Mouse (Mus musculus): ENCODE measurements at regions not wholly inside any gene's neighbourhood (a gene's known extent, or its start where the extent isn't known, plus 50 kb on each side); places are given as distances from the start of the nearest gene placed in this dataset.

- no peak for DNase-seq
These were observed 67.7 kb upstream of the Mkln1 start for GRCm38 (mm10) chr6:31330868-31331267.

- DNase-seq = no peak
These were observed 66.3 kb upstream of the Mkln1 start for GRCm38 (mm10) chr6:31332254-31332653.

GRCm38 (mm10) chr6:31332714-31333113 lies 65.8 kb upstream of the Mkln1 start:
- DNase-seq = no peak

GRCm38 (mm10) chr6:31333228-31333922 lies 65.2 kb upstream of the Mkln1 start:
- DNase-seq = no peak

- DNase-seq = no peak
These were observed 64.4 kb upstream of the Mkln1 start for GRCm38 (mm10) chr6:31334086-31334485.

- no peak for DNase-seq
These were observed 59.2 kb upstream of the Mkln1 start for GRCm38 (mm10) chr6:31339122-31339947.

- DNase-seq = no peak
These were observed 58.6 kb upstream of the Mkln1 start for GRCm38 (mm10) chr6:31339948-31340250.

GRCm38 (mm10) chr6:31345366-31346084 lies 53.0 kb upstream of the Mkln1 start:
- DNase-seq = no peak

GRCm38 (mm10) chr6:31348333-31348732 lies 50.2 kb upstream of the Mkln1 start:
- DNase-seq = no peak
